Mouse (Mus musculus) liver, embryonic 14.5 days (tissue): ENCODE measurements at regions not wholly inside any gene's neighbourhood (a gene's known extent, or its start where the extent isn't known, plus 50 kb on each side); places are given as distances from the start of the nearest gene placed in this dataset.
A peak's percentile ranks its signal among the peaks of the same experiment; 100 is the strongest.

Experiments
- ATAC-seq: fragments of 200-750 bp; cut with Nextera tagmentation; 2 replicates; pipeline ENCODE4 v1.8.0; 2017; ENCODE audit warnings: moderate number of reproducible peaks, mild to moderate bottlenecking, moderate library complexity; ENCODE audit not compliant: insufficient read depth
- DNase-seq, 3 experiments: peaks; one replicate each; pipeline ENCODE4 v3.0.0-alpha.2; 2012 to 2013; ENCODE audit warnings: low read depth in 3 of 3, low spot score in 3 of 3
- H3K27ac ChIP-seq: fragments of 300-500 bp; sonication (generic); 2 replicates; pipeline ENCODE4 v1.5.1; 2014; ENCODE audit warnings: moderate library complexity, mild to moderate bottlenecking, control low read depth, inconsistent platforms
- H3K27me3 ChIP-seq: fragments of 300-500 bp; sonication (generic); 2 replicates; pipeline ENCODE4 v1.6.1; 2014; ENCODE audit warnings: mild to moderate bottlenecking, low read length, moderate library complexity; ENCODE audit not compliant: control insufficient read depth, insufficient read depth
- H3K36me3 ChIP-seq: fragments of 300-500 bp; sonication (generic); replicated peaks from 2 replicates; pipeline ENCODE4 v1.6.1; 2014; ENCODE audit warnings: low read depth; ENCODE audit not compliant: control insufficient read depth, insufficient read depth
- H3K4me1 ChIP-seq, 2 experiments: fragments of 200-500 bp in 1 of 2; fragments of 300-500 bp in 1 of 2; sonication (generic) in 1 of 2; replicated peaks; 2 replicates each; pipeline ENCODE4 v1.6.1; 2012 to 2014; ENCODE audit warnings: antibody characterized with exemption in 1 of 2, inconsistent platforms in 1 of 2, low read length in 1 of 2; ENCODE audit not compliant: control insufficient read depth in 2 of 2, insufficient read depth in 2 of 2
- H3K4me2 ChIP-seq: fragments of 300-500 bp; sonication (generic); 2 replicates; pipeline ENCODE4 v1.6.1; 2014; ENCODE audit warnings: low read depth, mild to moderate bottlenecking, control low read depth, moderate library complexity
- H3K4me3 ChIP-seq, 2 experiments: fragments of 200-500 bp in 1 of 2; fragments of 300-500 bp in 1 of 2; sonication (generic) in 1 of 2; 2 replicates each; pipeline ENCODE4 v1.5.1; 2012 to 2014; ENCODE audit warnings: low read depth in 2 of 2, low read length in 2 of 2, mild to moderate bottlenecking in 2 of 2, control low read depth in 1 of 2, inconsistent platforms in 1 of 2, moderate library complexity in 1 of 2; ENCODE audit not compliant: insufficient read depth in 1 of 2
- H3K9ac ChIP-seq: fragments of 300-500 bp; sonication (generic); replicated peaks from 2 replicates; pipeline ENCODE4 v1.6.1; 2014; ENCODE audit warnings: mild to moderate bottlenecking, control low read depth, moderate library complexity
- H3K9me3 ChIP-seq: fragments of 300-500 bp; sonication (generic); 2 replicates; pipeline ENCODE4 v1.6.1; 2016; ENCODE audit warnings: low read length, mixed read lengths; ENCODE audit not compliant: control insufficient read depth
- CTCF ChIP-seq: IDR thresholded peaks from 2 replicates; pipeline ENCODE4 v1.5.1; 2016; ENCODE audit warnings: antibody characterized with exemption, low read depth, control low read depth
- EP300 ChIP-seq: IDR thresholded peaks from 2 replicates; pipeline ENCODE4 v1.6.1; 2016; ENCODE audit warnings: antibody characterized with exemption, low read depth
- WGBS: fragments of 180-500 bp; shearing (Covaris S2); extraction: QIAGEN DNeasy Blood & Tissue Kit; methylation state at CpG from one replicate; pipeline ENCODE4 v1.1.7; 2014; ENCODE audit not compliant: insufficient replicate concordance; 5-methylcytosine and 5-hydroxymethylcytosine counted together

- Histone ChIP-seq H3K27ac (no peak overlapping the region), H3K27me3 (peaks cover 2% of the 10 kb centered on the region; the same call in 1 of the 2 replicates), H3K9ac (no peak overlapping the region), H3K4me3 (no peak overlapping the region), H3K9me3 (no peaks in the 10 kb centered on the region), H3K4me1 (peaks cover 4 to 7% of the 10 kb centered on the region in 2 experiments; a peak in 2 of 4 replicates), H3K36me3 (no peaks in the 10 kb centered on the region), H3K4me2 (no peak overlapping the region)
- TF ChIP-seq CTCF (no peak), EP300 (no peak)
- 13% methylated on average over 7 of the region's 7 CpGs for WGBS
- DNase-seq: no peak
- ATAC-seq: no peak
These were observed 78.1 kb upstream of the Mki67 start for GRCm38 (mm10) chr7:135794238-135794637.

GRCm38 (mm10) chr7:135794679-135795078 is 78.5 kb upstream of the Mki67 start:
- peaks cover 2% of the 10 kb centered on the region; the same call in 1 of the 2 replicates for H3K27me3 ChIP-seq
- no peaks in the 10 kb centered on the region for H3K36me3 ChIP-seq
- no peak overlapping the region for H3K4me3 ChIP-seq
- no peak overlapping the region for H3K9ac ChIP-seq
- no peak for ATAC-seq
- WGBS: 43% methylated on average over 2 of the region's 2 CpGs
- H3K4me1 ChIP-seq: peaks cover 4 to 7% of the 10 kb centered on the region in 2 experiments; a peak in 2 of 4 replicates
- TF ChIP-seq CTCF (no peak), EP300 (no peak)
- H3K4me2 ChIP-seq: no peak overlapping the region
- DNase-seq: no peak
- no peak overlapping the region for H3K27ac ChIP-seq
- H3K9me3 ChIP-seq: no peaks in the 10 kb centered on the region

- no peak overlapping the region for H3K4me3 ChIP-seq
- WGBS: 23% methylated on average over 2 of the region's 2 CpGs
- ATAC-seq: no peak
- H3K27me3 ChIP-seq: peaks cover 2% of the 10 kb centered on the region; the same call in 1 of the 2 replicates
- H3K27ac ChIP-seq: no peak overlapping the region
- H3K4me1 ChIP-seq: no peaks in the 10 kb centered on the region
- DNase-seq: no peak
- H3K4me2 ChIP-seq: no peak overlapping the region
- no peaks in the 10 kb centered on the region for H3K9me3 ChIP-seq
- no peak overlapping the region for H3K9ac ChIP-seq
- TF ChIP-seq CTCF (no peak), EP300 (no peak)
- H3K36me3 ChIP-seq: no peaks in the 10 kb centered on the region
These were observed 82.3 kb upstream of the Mki67 start for GRCm38 (mm10) chr7:135798441-135798840.

GRCm38 (mm10) chr7:135802598-135803121 is 86.5 kb upstream of the Mki67 start:
- H3K27me3 ChIP-seq: no peaks in the 10 kb centered on the region; the same call in 1 of the 2 replicates
- no peaks in the 10 kb centered on the region for H3K9me3 ChIP-seq
- WGBS: 73% methylated on average over 15 of the region's 15 CpGs
- no peaks in the 10 kb centered on the region for H3K36me3 ChIP-seq
- H3K9ac ChIP-seq: no peak overlapping the region
- peaks cover 3 to 6% of the 10 kb centered on the region in 2 experiments; a peak in 3 of 4 replicates for H3K4me1 ChIP-seq
- DNase-seq: no peak
- TF ChIP-seq EP300: no peak
- TF ChIP-seq CTCF: no peak
- no peak overlapping the region for H3K4me2 ChIP-seq
- no peak overlapping the region for H3K27ac ChIP-seq
- ATAC-seq: no peak
- H3K4me3 ChIP-seq: no peak overlapping the region

- no peak overlapping the region for H3K4me2 ChIP-seq
- H3K4me1 ChIP-seq: peaks cover 14 to 21% of the 10 kb centered on the region in 2 experiments
- H3K4me3 ChIP-seq: no peak overlapping the region
- H3K9me3 ChIP-seq: no peaks in the 10 kb centered on the region
- 0 out of 2 replicates have a peak overlapping the region, but pooled peaks have one; percentile 7 for H3K9ac ChIP-seq
- no peak for ATAC-seq
- no peak for TF ChIP-seq CTCF
- no peak for TF ChIP-seq EP300
- DNase-seq: no peak
- WGBS: 11% methylated on average over 7 of the region's 7 CpGs
- H3K27ac ChIP-seq: no peak overlapping the region
- no peaks in the 10 kb centered on the region; the same call in 1 of the 2 replicates for H3K27me3 ChIP-seq
- no peaks in the 10 kb centered on the region for H3K36me3 ChIP-seq
These were observed 88.6 kb upstream of the Mki67 start for GRCm38 (mm10) chr7:135804730-135805129.
